Mouse (Mus musculus) midbrain, embryonic 16.5 days (tissue): ENCODE results near the gene Prkaca. TPM values are rescaled to one million over a fixed set of nuclear protein-coding genes. Genes with fewer than 3 reads are reported as not detected.
A peak's percentile ranks its signal among the peaks of the same experiment; 100 is the strongest.
"Not testable (repeated sequence)": the region's sequence is repeated elsewhere in the genome, so short reads cannot be mapped to it uniquely, and the experiment has no call there.

Experiments
- ATAC-seq: fragments of 200-750 bp; cut with Nextera tagmentation; 2 replicates; pipeline ENCODE4 v1.8.0; 2017; ENCODE audit warnings: moderate TSS enrichment
- H3K27ac ChIP-seq: fragments of 300-500 bp; sonication (generic); 2 replicates; pipeline ENCODE4 v1.5.1; 2014; ENCODE audit warnings: mild to moderate bottlenecking, low read length, mixed read lengths
- H3K27me3 ChIP-seq: fragments of 300-500 bp; sonication (generic); 2 replicates; pipeline ENCODE4 v1.6.1; 2014; ENCODE audit warnings: low read depth, low read length, mixed read lengths; ENCODE audit not compliant: control insufficient read depth, insufficient read depth
- H3K36me3 ChIP-seq: fragments of 300-500 bp; sonication (generic); 2 replicates; pipeline ENCODE4 v1.6.1; 2014; ENCODE audit warnings: mild to moderate bottlenecking, low read length, moderate library complexity, mixed read lengths; ENCODE audit not compliant: control insufficient read depth, insufficient read depth
- H3K4me1 ChIP-seq: fragments of 300-500 bp; sonication (generic); 2 replicates; pipeline ENCODE4 v1.6.1; 2014; ENCODE audit warnings: mild to moderate bottlenecking, low read length, mixed read lengths; ENCODE audit not compliant: control insufficient read depth, insufficient read depth
- H3K4me2 ChIP-seq: fragments of 300-500 bp; sonication (generic); 2 replicates; pipeline ENCODE4 v1.6.1; 2014; ENCODE audit warnings: mild to moderate bottlenecking, low read length, mixed read lengths
- H3K4me3 ChIP-seq: fragments of 300-500 bp; sonication (generic); 2 replicates; pipeline ENCODE4 v1.5.1; 2014; ENCODE audit warnings: low read depth, mild to moderate bottlenecking, low read length, moderate library complexity, mixed read lengths
- H3K9ac ChIP-seq: fragments of 300-500 bp; sonication (generic); 2 replicates; pipeline ENCODE4 v1.6.1; 2014; ENCODE audit warnings: low read depth, low read length, mixed read lengths
- H3K9me3 ChIP-seq: fragments of 300-500 bp; sonication (generic); replicated peaks from 2 replicates; pipeline ENCODE4 v1.6.1; 2014; ENCODE audit warnings: mild to moderate bottlenecking, low read length, mixed read lengths; ENCODE audit not compliant: control insufficient read depth, poor library complexity, severe bottlenecking
- WGBS: fragments of 180-500 bp; shearing (Covaris S2); extraction: QIAGEN DNeasy Blood & Tissue Kit; methylation state at CpG from one replicate; pipeline ENCODE4 v1.1.7; 2014; 5-methylcytosine and 5-hydroxymethylcytosine counted together
- polyA plus RNA-seq: library from polyadenylated mRNA; unstranded; fragments of >200 nt; fragmentation: Nextera tagmentation; extraction: Ambion mirVana; gene quantifications from 2 replicates; pipeline ENCODE4 v1.2.1, GENCODE M21; 2015

Prkaca gene
- polyA plus RNA-seq, 1 experiment from 2014 or later: 231 TPM

DNA sequence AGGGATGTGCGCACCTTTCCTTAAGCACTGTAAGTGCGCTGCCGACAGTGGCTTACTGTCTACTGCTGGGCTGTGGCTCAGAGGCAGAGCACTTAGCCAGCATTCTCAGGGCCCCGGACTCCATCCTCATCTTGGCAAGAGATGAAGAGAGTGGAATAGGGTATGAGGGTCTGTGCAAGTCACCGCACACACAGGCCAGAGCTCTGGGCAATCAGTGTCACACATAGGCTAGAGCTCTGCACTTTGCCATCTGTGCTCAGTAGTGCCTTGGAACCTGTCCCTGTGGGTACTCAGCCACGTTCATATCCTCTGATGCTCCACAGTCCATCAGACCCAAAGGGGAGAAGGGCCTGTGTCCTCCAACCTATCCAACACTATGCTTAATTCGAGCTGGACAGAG, 8.7 kb downstream of the Prkaca start:
- no peak overlapping the region for H3K4me3 ChIP-seq
- H3K27me3 ChIP-seq: no peaks in the 10 kb centered on the region
- peaks cover 17% of the 10 kb centered on the region; the same call in 1 of the 2 replicates for H3K4me1 ChIP-seq
- no peak overlapping the region for H3K27ac ChIP-seq
- H3K9ac ChIP-seq: no peak overlapping the region
- peaks cover 37% of the 10 kb centered on the region for H3K36me3 ChIP-seq
- H3K9me3 ChIP-seq: no peaks in the 10 kb centered on the region
- no peak overlapping the region for H3K4me2 ChIP-seq
- 94% methylated on average over 7 of the region's 7 CpGs for WGBS
- no peak for ATAC-seq

- Histone ChIP-seq H3K36me3 (peaks cover 44% of the 10 kb centered on the region), H3K4me2 (no peak overlapping the region), H3K27ac (no peak overlapping the region), H3K9me3 (no peaks in the 10 kb centered on the region), H3K4me3 (no peak overlapping the region), H3K27me3 (no peaks in the 10 kb centered on the region), H3K4me1 (peaks cover 10% of the 10 kb centered on the region; the same call in 1 of the 2 replicates), H3K9ac (no peak overlapping the region)
- ATAC-seq: no peak
- 90% methylated on average over 4 of the region's 4 CpGs for WGBS
These were observed 9.7 kb downstream of the Prkaca start for GRCm38 (mm10) chr8:83982449-83982848.

GRCm38 (mm10) chr8:83983222-83983621, 10.4 kb downstream of the Prkaca start:
- not testable (repeated sequence) for H3K4me1 ChIP-seq, H3K9ac ChIP-seq, H3K27me3 ChIP-seq, H3K4me3 ChIP-seq, H3K27ac ChIP-seq, H3K4me2 ChIP-seq, H3K9me3 ChIP-seq, ATAC-seq
- H3K36me3 ChIP-seq: peaks cover 50% of the 10 kb centered on the region
- WGBS: 95% methylated on average over 2 of the region's 2 CpGs

GRCm38 (mm10) chr8:83989243-83989642, 16.4 kb downstream of the Prkaca start:
- WGBS: 89% methylated on average over 7 of the region's 7 CpGs
- Histone ChIP-seq H3K9me3 (no peaks in the 10 kb centered on the region), H3K36me3 (peaks cover 49% of the 10 kb centered on the region), H3K27me3 (no peaks in the 10 kb centered on the region), H3K27ac (no peak overlapping the region), H3K4me1 (no peaks in the 10 kb centered on the region), H3K4me3 (no peak overlapping the region), H3K4me2 (no peak overlapping the region), H3K9ac (no peak overlapping the region)
- no peak for ATAC-seq

- Histone ChIP-seq H3K9me3 (no peaks in the 10 kb centered on the region), H3K4me3 (no peak overlapping the region), H3K36me3 (peaks cover 42% of the 10 kb centered on the region), H3K4me1 (no peaks in the 10 kb centered on the region), H3K27me3 (no peaks in the 10 kb centered on the region), H3K4me2 (no peak overlapping the region), H3K27ac (no peak overlapping the region), H3K9ac (no peak overlapping the region)
- no peak for ATAC-seq
- WGBS: 95% methylated on average over 14 of the region's 14 CpGs
These were observed 17.4 kb downstream of the Prkaca start for GRCm38 (mm10) chr8:83990170-83990569.

- H3K9me3 ChIP-seq: no peaks in the 10 kb centered on the region
- H3K27me3 ChIP-seq: no peaks in the 10 kb centered on the region
- no peak overlapping the region for H3K27ac ChIP-seq
- ATAC-seq: no peak
- H3K4me1 ChIP-seq: peaks cover 7% of the 10 kb centered on the region; the same call in 1 of the 2 replicates
- H3K9ac ChIP-seq: no peak overlapping the region
- 89% methylated on average over 2 of the region's 2 CpGs for WGBS
- H3K36me3 ChIP-seq: peaks cover 25% of the 10 kb centered on the region
- no peak overlapping the region for H3K4me2 ChIP-seq
- no peak overlapping the region for H3K4me3 ChIP-seq
These were observed 19.7 kb downstream of the Prkaca start for GRCm38 (mm10) chr8:83992488-83992887.

GRCm38 (mm10) chr8:83994030-83994429, 21.2 kb downstream of the Prkaca start:
- Histone ChIP-seq H3K36me3 (peaks cover 15% of the 10 kb centered on the region; the same call in 1 of the 2 replicates), H3K9me3 (no peaks in the 10 kb centered on the region), H3K27ac (no peak overlapping the region), H3K4me3 (no peak overlapping the region), H3K4me1 (peaks cover 11% of the 10 kb centered on the region), H3K4me2 (no peak overlapping the region), H3K27me3 (no peaks in the 10 kb centered on the region), H3K9ac (no peak overlapping the region)
- no peak for ATAC-seq
- 91% methylated on average over 3 of the region's 3 CpGs for WGBS

GRCm38 (mm10) chr8:83995973-83996372, 23.2 kb downstream of the Prkaca start:
- Histone ChIP-seq H3K4me1 (peaks cover 16% of the 10 kb centered on the region), H3K27ac (no peak overlapping the region), H3K4me3 (no peak overlapping the region), H3K9ac (no peak overlapping the region), H3K36me3 (peaks cover 8% of the 10 kb centered on the region; the same call in 1 of the 2 replicates), H3K4me2 (peak overlapping the region; percentile 84; the same call in 1 of the 2 replicates), H3K9me3 (no peaks in the 10 kb centered on the region), H3K27me3 (peaks cover 4% of the 10 kb centered on the region; the same call in 1 of the 2 replicates)
- WGBS: 10% methylated on average over 12 of the region's 12 CpGs
- peak; percentile 30 for ATAC-seq

GRCm38 (mm10) chr8:83996567-83997505, 24.0 kb downstream of the Prkaca start:
- Histone ChIP-seq H3K9ac (peak overlapping the region; percentile 80), H3K4me1 (peaks cover 16% of the 10 kb centered on the region), H3K36me3 (peaks cover 3% of the 10 kb centered on the region; the same call in 1 of the 2 replicates), H3K9me3 (no peaks in the 10 kb centered on the region), H3K27me3 (peaks cover 12% of the 10 kb centered on the region; the same call in 1 of the 2 replicates), H3K4me2 (peak overlapping the region; percentile 84), H3K27ac (peak overlapping the region; percentile 91), H3K4me3 (peak overlapping the region; percentile 77)
- ATAC-seq: peak; percentile 59
- WGBS: 0% methylated on average over 45 of the region's 103 CpGs
